In the genomic region with DNA sequence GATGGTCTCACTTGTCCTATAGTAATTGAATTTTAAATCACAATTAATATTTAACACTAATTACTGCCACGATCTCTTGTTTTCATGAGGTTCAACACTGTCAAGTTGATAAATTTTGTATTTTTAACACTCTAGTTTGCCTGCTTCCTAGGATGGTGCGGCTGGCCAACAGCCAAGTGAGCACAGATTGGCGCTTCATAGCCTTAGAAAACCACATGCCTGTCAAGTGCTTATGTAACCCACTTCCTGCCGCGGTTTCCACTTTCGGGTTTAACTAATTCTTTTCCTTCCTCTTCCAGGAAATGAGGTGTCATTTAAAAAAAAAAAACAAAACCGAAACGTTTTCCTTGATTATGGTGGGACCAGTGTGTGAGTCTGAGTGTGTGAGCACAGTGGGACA, we compare ENCODE assay signal across 8 mouse cellular contexts. TPM values are rescaled to one million over a fixed set of nuclear protein-coding genes. Genes with fewer than 3 reads are reported as not detected.
DNase-seq lines count a peak whose midpoint lies in the region; ATAC-seq lines count a peak whose summit lies in the region.

No protein-coding gene starts in this region.

- intact Hi-C loops in gastrocnemius, postnatal 36 days (cut with DNase I) = no loop called here

- peak; percentile 87 for DNase-seq in CD4-positive helper T cell, adult 2 months (ENCODE audit: low read depth, low spot score)
- DNase-seq in kidney, postnatal 25 days = peak; percentile 34 to 51
- DNase-seq in lung, postnatal 4 days = peak; percentile 30 to 52
- DNase-seq in thymus, postnatal 25 days = peak; percentile 61
- no peak for DNase-seq in urinary bladder, postnatal 14 days (ENCODE audit: low spot score)
- DNase-seq in gastrocnemius, postnatal 36 days = no peak
- no peak for DNase-seq in embryo, embryonic 9.5 days (ENCODE audit: extremely low spot score)

- peak; percentile 94 for ATAC-seq in activated CD4-positive, CD25-positive, alpha-beta regulatory T cell, adult 4 months

RNA-seq across cellular contexts. Expression of gene Man2a1, which starts 20.8 kb away (rescaled TPM):
- 10 to 100 TPM; 11.8 to 13.5 TPM for polyA plus RNA-seq in activated CD4-positive, CD25-positive, alpha-beta regulatory T cell, adult 4 months (2017; shearing (Covaris generic))
- total RNA-seq in gastrocnemius, postnatal 36 days (2021) = 1 to 10 TPM; 6.9 to 7.6 TPM

Comparison
In these comparisons a context has a peak if more than half of its experiments do, and no peak if none do; other contexts are left out.
1. DNase-seq: peak in CD4-positive helper T cell, adult 2 months (single experiment), kidney, postnatal 25 days (2 of 2), lung, postnatal 4 days (2 of 2) and thymus, postnatal 25 days (single experiment); none in urinary bladder, postnatal 14 days (single experiment), gastrocnemius, postnatal 36 days (0 of 2) and embryo, embryonic 9.5 days (single experiment).